Mouse (Mus musculus): ENCODE measurements around the gene Olfr250.
"Not testable (repeated sequence)": the region's sequence is repeated elsewhere in the genome, so short reads cannot be mapped to it uniquely, and the experiment has no call there.

Gene Olfr250
- long read RNA-seq, experiment 1 = 0 reads
- long read RNA-seq, experiment 2 = 0 reads

DNA sequence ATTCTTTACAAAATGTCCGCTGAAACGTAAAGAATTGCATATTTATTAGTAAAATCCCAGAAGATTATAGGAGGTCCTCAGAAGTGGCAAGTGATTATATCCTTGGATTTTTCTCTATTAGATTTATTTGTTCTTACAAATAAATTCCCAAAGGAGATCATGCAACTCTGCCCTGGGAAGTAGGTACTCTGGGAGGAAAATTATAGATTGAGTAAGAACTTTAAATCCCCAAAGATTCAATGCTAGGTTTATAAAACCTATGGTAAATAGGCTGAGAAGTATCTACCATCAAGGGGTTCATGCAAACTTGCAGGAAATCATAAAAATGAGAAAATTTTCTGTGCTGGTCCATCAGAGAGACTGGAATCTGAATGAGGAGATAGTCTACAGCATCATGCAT is at the start of gene Olfr250:
TSS of gene Olfr250 (plus strand) at position 301 of the 400 bp plus-strand sequence.
- intact Hi-C loops (cut with DNase I) = no loop called here

- intact Hi-C loops (cut with DNase I) = no loop called here
These were observed 37.9 kb upstream of the Olfr250 start, which contains the start of gene Olfr25 for GRCm38 (mm10) chr9:38328760-38329159. Gene Olfr25, plus strand, starts transcription at chr9:38329060.

- intact Hi-C loops (cut with DNase I) = no loop called here
These were observed 18.6 kb upstream of the Olfr250 start, which contains the start of gene Olfr898 for GRCm38 (mm10) chr9:38348111-38348510. Gene Olfr898, plus strand, starts transcription at chr9:38348411.

DNA sequence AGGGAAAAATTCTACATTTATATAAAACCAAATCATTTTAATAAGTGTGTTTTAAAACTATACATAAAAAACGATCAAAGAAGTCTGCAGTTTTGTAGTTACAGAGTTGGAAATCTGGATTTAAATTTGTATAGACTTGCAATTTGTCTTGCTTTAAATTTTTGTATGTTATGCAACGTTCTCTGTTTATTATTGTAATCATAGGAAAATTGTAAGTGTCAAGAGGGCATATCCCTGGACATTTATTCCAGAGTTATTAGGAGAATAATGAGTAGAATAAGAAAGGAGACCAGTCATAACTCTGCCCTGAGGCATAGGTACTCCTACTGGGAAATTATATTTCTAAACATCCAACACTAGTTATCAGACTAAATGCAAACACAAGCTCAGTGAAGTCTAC is 10.1 kb downstream of the Olfr250 start, which contains the start of gene Olfr251:
TSS of gene Olfr251 (plus strand) at position 301 of the 400 bp plus-strand sequence.
- intact Hi-C loops (cut with DNase I) = no loop called here

- intact Hi-C loops (cut with DNase I) = no loop called here
These were observed 34.7 kb downstream of the Olfr250 start, which contains the start of gene Olfr147 for GRCm38 (mm10) chr9:38401398-38401797. Gene Olfr147, plus strand, starts transcription at chr9:38401698.

DNA sequence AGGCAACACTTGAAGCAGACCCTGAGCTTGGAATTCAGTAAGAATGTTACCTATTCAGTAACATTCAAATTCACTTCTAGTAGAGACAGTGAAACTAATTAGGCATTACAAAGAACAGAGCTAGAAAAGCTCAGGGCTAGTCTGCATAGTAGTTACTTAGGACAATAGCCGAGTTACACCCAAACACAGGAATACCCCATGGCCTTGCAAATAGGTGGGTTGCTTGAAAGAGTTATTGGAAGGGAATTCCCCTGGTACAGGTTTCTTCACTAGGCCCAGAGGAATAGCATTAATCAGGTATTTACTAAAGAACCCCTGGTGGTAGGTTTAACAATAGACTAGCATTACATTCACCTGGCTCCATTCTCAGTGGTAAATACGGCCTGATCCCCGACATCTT is 40.8 kb downstream of the Olfr250 start:
- intact Hi-C loops (cut with DNase I) = not testable (repeated sequence)

GRCm38 (mm10) chr9:38413502-38413901 is 46.8 kb downstream of the Olfr250 start:
- intact Hi-C loops (cut with DNase I) = not testable (repeated sequence)

Data from adrenal gland (tissue).